Mouse (Mus musculus): ENCODE results near the gene Fmo2.

Gene Fmo2

DNA sequence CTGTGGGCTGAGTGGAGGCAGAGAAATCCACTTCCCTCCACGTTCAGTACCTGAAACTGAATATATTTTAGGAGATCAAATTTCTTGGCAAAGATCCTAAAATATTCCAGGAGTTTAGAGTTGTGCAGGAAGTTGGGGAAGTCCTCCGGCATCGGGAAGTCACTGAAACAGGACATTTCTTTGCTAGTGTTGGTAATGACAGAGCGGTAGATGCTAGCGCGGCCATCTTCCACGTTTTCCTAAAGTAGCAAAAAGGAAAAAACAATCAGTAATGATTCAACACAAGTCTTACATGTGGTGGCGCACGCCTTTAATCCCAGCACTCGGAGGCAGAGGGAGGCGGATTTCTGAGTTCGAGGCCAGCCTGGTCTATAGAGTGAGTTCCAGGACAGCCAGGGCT is 9.9 kb downstream of the Fmo2 start:
- no peak for DNase-seq

- DNase-seq = no peak
Measured at GRCm38 (mm10) chr1:162887644-162888043, 10.9 kb downstream of the Fmo2 start.

DNA sequence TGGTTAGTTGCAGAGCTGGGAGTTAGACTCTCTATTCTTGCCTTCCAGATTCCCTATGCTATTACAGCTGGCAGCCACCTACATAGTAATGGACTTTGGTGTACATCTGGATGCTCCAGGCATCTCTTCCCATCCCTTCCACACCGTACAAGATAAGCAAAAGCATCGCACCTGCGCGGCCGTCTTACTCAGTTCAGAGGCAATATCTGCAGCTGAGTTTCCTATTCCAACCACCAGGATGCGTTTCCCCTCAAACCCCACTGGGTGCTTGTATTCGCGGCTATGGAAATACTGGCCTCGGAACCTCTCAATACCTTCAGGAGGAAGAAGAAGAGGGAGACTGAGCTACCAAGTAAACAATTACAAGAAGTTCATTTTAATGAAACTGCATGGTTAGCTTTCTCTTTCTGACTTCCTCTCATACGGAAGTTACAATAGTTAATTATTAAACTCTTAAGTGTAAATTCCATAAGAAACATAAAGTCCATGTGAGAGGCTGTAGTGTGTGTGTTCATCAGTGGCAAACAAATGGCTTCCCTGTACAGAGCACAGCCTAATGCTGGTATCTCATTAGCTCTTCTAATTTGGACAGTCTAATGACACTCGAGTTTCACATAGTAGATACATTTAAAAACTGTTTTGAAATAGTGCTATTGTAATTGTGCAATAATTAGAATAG is 12.2 kb downstream of the Fmo2 start:
- no peak for DNase-seq

DNA sequence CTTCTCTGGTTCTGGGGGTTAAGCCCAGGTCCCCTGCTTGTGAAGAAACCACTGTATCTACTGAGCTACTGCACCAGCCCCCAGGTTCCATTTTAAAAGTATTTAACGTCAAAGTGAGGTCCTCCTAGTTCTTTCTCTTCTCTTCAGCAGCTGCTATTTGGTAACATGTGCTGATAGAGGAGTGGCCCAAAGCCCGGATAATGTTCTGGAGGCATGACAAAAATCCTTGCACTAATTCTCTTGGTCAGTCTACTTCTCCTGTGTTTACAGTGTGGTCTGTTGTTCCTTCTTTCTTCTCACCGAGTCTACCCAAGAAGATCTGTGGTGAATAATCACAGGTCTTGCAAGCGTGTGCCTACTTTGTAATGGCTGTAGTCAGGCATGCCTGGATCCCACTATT is 15.8 kb downstream of the Fmo2 start:
- no peak for DNase-seq

GRCm38 (mm10) chr1:162879595-162880369 is 18.7 kb downstream of the Fmo2 start:
- peak; percentile 6 for DNase-seq

DNA sequence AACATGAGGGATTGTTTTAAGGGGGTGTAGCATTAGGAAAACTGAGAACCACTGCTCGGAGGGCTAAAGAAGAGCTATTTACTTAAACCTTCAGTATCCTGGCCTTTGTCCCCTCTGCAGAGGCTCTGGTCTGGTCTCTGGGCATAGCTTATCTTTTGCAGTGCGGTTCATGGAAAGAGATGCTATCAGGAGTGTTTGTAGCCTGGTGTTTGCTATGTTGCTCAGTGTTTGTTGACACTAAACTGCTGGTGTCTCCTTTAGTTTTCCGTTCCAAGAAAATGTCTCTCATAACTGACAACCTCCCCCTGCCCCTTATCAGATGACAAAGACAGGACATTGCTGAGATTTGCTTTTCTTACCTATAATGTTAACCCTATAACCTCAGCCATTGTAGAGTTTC is 23.4 kb downstream of the Fmo2 start:
- DNase-seq = no peak

- DNase-seq = no peak
Measured at GRCm38 (mm10) chr1:162871701-162872311, 26.7 kb downstream of the Fmo2 start.

DNA sequence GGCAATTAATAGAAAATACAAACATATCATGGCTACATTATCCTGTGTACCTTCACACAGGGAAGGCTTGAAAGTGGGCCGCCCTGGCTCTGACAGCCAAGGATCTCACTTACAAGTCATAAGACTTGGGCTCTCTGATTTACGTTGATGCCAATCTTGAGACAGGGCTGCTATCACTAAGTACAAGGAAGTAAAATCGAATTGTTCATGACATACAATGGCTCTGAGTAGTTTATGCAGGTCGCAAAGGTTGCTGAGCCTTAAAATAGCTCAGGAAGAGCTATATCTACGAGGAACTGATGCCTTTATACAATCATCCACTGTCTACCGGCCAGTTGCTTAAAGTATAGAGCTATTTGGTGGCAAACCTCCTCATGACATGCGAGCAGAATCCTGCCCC is 27.5 kb downstream of the Fmo2 start:
- no peak for DNase-seq

- no peak for DNase-seq
Measured at GRCm38 (mm10) chr1:162867396-162867795, 31.1 kb downstream of the Fmo2 start.

GRCm38 (mm10) chr1:162866280-162866681 is 32.2 kb downstream of the Fmo2 start, which contains the start of gene Fmo1:
Fmo1 (minus strand) TSS chr1:162866610.
- no peak for DNase-seq

DNA sequence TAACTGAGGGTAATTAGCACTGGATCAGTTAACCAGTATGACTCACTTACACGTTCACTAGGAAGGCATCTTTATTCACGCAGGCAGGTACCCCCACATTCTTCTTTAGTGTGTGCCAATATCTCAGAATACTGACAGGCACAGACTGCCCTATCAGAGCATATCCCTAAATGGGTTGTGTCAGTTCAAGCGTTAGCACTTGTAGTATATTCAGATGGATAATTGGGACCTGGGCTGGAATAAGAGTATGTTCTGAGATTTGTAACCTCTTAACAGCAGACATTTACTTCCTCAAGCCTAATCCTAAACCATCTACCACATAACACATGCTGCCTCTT is 33.1 kb downstream of the Fmo2 start:
- DNase-seq = no peak

DNA sequence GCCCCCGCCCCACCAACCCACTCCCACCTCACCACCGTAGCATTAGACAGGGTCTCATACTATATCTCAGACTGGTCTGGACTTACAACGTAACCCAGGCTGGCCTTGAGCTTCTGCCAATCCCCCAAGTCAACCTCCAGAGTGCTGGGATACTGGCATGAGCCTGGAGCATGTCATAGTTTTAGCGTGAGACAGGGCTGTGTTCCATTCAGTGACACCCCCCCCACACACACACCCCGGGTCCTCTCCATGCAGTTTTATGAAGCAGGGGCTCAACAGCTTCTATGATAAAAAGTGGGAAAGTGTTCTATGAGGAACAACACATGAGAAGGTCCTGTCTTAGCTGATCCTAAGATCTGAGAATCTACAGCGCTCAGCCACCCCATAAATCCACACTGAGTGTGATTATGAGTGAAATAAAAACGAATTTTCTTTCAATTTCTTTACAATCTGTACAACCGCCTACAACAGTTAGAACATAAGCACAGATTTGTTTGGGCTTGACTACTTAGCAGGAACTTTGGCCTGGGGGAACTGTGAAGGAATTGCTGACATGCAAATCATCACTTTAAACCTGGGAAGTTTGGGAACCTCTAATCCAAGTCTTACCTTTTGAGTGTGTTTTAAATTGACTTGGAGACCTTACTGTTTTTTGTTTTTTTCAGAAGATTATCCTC is 33.6 kb downstream of the Fmo2 start:
- no peak for DNase-seq

DNA sequence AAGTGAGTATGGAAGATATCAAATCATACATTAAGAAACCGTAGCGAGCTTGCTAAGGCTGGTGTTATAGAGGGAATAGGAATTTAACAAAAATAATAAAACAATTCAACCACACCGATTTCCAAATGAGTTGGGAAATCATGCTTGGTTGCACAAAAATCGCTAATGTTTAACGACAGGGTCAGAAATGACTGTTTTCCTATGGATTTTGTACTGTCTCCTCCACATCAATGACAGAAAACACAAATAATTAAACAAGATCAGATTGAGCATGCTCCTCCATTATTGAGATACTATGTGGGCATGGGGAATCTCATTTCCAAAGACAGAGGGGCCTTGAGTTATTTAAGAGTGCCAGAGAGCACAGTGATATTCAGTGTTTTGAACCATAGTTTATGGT is 34.2 kb downstream of the Fmo2 start:
- DNase-seq = no peak

DNA sequence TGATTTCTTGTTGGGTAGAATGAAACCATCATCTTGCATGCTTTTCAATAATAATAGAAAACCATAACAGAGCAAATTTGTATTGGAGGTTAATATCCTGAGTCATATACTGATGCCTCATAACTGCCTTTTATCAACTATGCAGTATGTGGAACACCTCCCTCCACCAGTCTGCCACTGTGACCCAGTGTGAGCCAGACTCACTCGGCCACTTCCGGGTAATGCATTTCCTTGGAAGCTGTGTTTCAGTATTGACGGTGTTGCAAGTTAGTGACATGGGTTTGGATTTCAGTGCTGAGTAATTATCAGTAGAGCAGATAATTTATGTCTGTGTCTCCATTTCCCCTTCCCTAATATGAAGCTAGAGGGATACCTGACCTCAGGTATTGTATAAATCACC is 34.9 kb downstream of the Fmo2 start:
- no peak for DNase-seq

- no peak for DNase-seq
Measured at GRCm38 (mm10) chr1:162862328-162862727, 36.2 kb downstream of the Fmo2 start.

DNA sequence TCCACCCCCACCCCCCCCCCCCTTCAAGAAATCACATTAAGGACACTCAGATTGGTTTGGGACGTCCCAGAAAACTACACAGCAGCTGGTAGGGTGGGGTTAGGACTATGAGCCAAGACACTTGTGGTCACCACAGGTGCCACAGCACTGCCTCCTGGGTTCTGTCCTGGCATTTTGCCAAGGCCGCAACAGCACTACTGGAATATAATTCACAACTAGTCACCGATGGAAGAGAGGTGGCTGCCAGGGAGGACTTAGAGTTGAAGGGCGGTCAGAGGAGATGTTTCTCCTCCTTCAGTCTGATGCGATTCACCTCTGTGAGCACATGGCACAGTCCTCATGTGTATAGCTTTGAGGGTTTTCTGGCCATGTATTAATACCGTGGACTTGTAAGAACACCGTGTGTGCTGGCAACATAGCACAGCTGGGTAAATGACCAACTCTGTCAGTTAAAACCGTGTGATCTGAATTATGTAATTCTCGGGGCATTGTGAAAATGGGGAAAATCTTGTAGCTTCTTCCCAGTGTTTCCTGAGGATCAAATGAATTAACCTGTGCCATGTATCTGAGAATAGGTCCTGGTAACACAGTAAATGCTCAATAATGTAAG is 38.4 kb downstream of the Fmo2 start:
- no peak for DNase-seq

- DNase-seq = no peak
Measured at GRCm38 (mm10) chr1:162859545-162859976, 39.0 kb downstream of the Fmo2 start.

DNA sequence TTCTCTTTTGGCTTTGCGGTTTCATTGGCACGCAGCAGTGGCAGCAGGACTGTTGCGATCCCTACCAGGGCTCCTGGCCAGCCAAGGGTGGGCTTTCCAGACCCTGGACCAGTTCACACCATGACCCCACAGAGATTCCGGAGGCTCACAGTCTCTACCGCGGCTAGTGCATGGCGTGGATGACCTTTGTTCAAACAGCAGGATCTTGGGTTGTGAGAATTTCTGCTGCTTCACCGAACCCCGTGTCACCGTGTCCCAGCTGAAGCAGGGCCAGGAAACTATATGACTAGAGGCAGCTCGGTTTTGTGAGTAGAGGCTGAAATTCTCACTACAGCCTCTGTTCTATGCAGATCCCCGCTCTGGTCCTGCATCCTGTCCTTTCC is 39.8 kb downstream of the Fmo2 start:
- no peak for DNase-seq

GRCm38 (mm10) chr1:162857766-162858747 is 40.5 kb downstream of the Fmo2 start:
- no peak for DNase-seq

DNA sequence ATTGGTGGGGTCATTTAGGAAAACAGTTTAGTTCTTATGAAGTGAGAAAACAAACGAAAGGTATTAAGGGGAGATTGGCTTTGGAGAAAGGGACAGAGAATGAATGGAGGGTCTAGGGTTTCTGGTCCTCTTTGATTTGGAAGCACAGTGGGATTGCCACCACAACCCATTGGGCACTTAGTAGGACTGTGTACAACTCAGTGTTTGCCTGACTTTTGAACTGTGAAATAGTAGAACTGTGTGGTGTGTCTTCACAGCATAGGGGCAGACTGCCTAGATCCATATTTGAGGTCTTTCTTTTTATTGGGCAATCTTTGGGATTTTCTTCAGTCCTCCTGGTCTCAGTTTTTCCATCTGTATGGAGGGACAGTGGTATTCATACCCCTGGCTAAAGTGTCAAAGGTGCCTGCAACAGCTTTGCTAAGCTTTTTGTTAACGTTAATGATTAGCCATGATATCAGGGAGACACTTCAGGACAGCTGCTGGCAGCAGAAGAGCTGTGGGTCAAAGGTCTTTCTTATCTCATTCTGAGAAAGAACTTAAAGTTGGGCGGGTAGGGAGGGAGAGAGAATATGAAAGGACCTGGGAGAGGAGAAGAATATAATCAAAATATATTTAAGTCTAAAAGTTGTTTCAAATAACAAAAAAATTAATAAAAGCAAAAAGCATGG is 44.6 kb downstream of the Fmo2 start:
- DNase-seq = no peak

DNA sequence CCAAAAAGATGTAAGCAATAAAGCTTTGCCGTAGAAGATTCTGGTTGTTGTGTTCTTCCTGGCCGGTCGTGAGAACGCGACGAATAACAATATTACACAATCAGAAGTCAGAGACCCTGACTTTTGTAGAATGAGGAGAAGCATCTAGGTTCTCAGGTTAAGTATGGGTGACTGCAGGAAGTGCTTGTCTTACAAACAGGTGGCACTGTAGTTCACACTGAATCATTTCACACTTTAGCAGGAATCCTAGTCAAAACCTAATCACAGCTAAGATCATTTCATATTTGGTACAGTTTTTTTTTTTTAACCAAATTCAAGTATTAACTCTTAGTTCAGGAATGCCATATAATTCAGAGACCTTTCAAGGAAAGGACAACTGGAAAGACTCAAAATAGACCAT is 51.0 kb downstream of the Fmo2 start:
- no peak for DNase-seq
